Mouse (Mus musculus): ENCODE measurements at regions not wholly inside any gene's neighbourhood (a gene's known extent, or its start where the extent isn't known, plus 50 kb on each side); places are given as distances from the start of the nearest gene placed in this dataset.

- no peak for DNase-seq (ENCODE audit: low spot score in 2 of 2)
Measured at GRCm38 (mm10) chr13:60237091-60237490, 59.9 kb upstream of the Gas1 start.

- DNase-seq (ENCODE audit: low spot score in 2 of 2) = no peak
Measured at GRCm38 (mm10) chr13:60242447-60243109, 65.4 kb upstream of the Gas1 start.

- DNase-seq (ENCODE audit: low spot score in 2 of 2) = no peak
Measured at GRCm38 (mm10) chr13:60243110-60243481, 65.9 kb upstream of the Gas1 start.

DNA sequence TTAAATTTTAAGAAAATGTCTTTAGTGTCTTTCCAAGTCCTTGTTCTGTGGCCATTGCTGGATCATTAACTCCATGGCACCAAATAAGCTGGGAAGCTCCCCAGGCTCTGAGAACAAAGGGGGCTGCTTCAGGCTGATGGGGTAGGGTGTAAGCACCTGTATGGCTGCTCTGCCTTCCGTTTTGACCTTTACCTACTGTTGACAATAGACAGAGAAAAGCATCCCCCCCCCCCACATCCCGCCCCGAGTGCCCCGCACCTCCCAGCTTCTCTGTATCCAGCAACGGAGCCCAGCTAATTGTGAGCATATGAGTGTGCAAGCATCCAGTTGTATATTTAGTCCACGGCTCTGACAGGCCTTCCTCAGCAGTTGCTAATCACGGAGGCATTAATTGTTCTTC is 78.0 kb upstream of the Gas1 start:
- DNase-seq (ENCODE audit: low spot score in 2 of 2) = no peak

DNA sequence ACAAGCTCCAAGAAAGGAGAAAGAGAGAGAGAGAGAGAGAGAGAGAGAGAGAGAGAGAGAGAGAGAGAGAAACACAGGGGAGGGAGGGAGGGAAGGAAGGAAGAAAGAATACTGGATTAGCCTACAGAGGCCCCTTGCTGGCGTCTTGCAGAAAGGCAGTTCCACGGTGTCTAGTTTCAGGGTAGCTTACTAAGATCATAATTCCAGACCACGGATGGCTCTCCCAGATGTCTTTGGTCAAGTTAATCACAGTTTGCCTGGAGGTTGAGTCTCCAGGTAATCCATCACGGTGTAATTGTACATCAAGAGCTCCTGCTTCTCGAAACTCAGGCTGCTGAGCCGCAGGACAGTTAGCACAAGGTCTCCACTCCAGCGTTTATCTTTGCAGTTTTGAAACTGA is 78.5 kb upstream of the Gas1 start:
- no peak for DNase-seq (ENCODE audit: low spot score in 2 of 2)

- DNase-seq (ENCODE audit: low spot score in 2 of 2) = no peak
Measured at GRCm38 (mm10) chr13:60256997-60257396, 79.8 kb upstream of the Gas1 start.

DNA sequence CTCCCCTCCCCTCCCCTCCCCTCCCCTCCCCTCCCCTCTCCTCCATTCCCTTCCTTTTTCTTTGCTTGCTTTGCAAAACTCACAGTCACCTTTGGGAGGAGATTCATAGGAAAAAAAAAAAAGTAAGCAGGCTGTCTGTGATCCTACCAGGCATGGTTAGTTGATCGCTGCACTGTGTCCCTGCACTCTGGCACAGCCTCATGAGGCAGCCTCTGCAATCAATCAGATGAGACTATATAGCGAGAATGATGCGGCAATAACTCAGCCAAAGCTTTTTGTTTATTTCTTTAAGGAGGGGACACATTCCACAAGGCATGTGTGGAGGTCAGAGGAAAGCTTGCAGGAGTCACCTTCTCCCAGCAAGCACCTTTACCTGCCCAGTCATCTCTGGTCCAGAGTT is 80.7 kb upstream of the Gas1 start:
- DNase-seq (ENCODE audit: low spot score in 2 of 2) = no peak

DNA sequence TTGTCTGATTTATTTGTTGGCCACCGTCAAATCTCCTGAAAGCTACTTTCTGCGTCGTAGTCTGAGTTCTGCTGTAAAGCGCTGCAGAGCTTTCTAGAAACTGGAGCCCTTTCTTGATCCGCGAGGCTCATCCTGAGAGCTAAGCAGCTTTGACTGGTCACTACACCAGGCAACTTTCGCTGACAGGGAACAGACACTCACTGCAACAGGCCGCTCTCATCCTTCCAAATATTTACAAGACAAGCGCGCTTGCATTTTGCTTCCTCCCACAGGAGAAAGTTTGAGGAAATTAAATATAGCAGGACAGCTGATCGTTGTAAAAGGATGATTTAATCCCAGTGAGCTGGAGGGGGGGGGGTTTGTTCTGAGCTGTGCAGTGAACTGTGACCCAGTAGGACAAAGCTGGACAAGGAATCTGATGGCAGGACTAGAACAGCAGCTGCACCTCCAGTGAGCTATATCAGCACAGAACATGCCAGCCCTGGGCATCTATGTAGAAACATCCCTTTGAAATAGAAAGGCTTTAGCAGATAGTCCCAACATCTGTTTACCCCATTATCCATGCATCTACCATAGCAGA is 85.4 kb upstream of the Gas1 start:
- no peak for DNase-seq (ENCODE audit: low spot score in 2 of 2)

DNA sequence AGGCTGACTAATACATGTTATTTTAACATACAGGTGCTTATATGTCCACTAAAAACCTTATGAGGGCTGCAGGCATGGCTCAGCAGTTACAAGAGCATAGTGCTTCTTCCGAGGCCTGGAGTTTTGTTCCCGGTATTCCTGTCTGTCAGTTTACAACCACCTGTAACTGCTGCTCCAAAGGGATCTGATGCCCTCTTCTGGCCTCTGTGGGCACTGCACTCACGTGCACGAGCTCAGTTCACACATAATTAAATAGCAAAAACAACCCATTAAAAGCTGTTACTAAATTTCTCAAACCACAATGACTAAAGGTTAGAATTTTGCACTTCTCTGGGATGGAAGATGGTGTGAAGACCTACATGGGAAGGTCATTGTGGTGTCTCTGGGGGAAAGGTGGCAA is 87.3 kb upstream of the Gas1 start:
- no peak for DNase-seq (ENCODE audit: low spot score in 2 of 2)

DNA sequence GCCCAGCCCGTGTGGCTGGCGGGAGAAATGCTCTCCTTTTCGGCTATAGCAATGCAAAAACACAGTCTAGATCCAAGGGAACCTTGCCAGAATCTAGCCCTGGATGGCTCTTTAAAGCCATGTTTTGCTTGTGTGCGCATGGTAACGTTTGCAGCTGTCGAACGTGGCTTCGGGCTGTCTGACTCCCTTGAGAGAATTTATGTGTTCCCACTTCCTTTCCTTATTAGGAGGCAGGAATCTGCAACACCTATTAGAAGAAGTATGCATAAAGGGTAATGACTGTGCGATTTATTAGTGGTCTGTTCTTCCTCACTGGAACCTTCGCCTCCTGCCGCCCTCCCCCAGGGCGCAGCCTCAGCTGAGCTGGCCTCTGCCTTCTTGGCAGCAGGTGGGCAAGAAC is 90.4 kb upstream of the Gas1 start:
- DNase-seq (ENCODE audit: low spot score in 2 of 2) = peak in 1 of 2 experiments; percentile 46

- DNase-seq (ENCODE audit: low spot score in 2 of 2) = no peak
Measured at GRCm38 (mm10) chr13:60268256-60268655, 91.1 kb upstream of the Gas1 start.

DNA sequence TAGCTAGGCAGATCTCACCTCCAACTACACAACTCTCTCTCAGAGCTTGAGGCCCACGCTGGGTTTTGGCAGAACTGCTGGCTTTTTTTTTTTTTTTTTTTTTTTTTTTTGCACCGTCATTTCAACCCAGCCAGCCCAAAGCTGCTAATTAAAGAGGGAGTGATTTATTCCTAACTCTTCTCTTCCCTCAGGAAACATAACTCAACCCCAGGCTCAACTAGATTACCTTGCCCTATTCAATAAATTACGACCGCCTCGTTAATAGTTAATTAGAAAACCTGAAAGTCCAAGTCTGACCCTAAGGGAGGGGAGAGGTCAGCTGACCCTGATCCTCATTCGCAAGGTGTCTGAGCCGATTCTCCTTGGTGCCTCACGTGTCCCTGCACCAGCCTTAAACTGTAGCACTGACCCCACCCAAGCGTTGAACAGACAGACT is 92.3 kb upstream of the Gas1 start:
- DNase-seq (ENCODE audit: low spot score in 2 of 2) = no peak

DNA sequence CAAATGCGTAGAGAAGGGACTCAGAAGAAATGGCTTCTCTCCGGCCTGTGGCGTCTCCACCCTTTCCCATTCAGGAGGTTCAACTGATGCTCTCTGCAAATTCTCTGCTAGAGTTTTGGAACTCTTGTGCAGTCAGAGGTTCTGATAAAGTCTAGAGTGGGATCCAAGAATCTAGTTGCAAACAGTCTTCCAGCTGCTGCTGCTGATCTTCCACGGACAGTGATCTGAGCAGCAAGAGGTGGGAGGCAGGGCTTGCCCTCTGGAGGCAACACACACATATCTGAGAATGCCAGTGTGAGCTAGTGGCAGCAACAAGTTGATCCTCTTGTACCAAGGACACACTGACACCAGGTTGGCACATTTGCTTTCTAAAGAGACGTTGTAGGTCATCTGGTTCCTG is 93.4 kb upstream of the Gas1 start:
- no peak for DNase-seq (ENCODE audit: low spot score in 2 of 2)

- no peak for DNase-seq (ENCODE audit: low spot score in 2 of 2)
Measured at GRCm38 (mm10) chr13:60273331-60273730, 96.2 kb upstream of the Gas1 start.

- DNase-seq (ENCODE audit: low spot score in 2 of 2) = no peak
Measured at GRCm38 (mm10) chr13:60282543-60283251, 105.5 kb upstream of the Gas1 start.

- peak in 1 of 2 experiments; percentile 33 for DNase-seq (ENCODE audit: low spot score in 2 of 2)
Measured at GRCm38 (mm10) chr13:60286525-60287224, 109.5 kb upstream of the Gas1 start.

DNA sequence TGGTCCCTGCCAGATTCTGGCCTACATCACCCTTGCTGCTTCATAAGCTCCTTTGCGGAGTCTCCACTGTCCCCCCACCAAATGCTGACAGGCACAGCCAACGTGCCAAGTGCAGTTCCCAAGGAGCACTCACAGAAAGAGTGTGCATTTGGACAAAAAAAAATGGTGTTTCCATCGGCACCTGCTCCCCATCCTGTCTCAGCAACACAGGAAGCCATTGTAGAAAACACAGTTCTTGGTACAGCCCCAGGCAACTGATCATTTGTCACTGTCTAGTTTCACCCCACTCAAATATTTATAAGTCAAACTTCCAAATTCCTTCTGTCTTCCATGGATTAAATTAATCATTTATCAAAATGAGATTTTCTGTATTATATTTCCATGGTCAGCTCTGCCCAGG is 112.5 kb upstream of the Gas1 start:
- no peak for DNase-seq (ENCODE audit: low spot score in 2 of 2)

DNA sequence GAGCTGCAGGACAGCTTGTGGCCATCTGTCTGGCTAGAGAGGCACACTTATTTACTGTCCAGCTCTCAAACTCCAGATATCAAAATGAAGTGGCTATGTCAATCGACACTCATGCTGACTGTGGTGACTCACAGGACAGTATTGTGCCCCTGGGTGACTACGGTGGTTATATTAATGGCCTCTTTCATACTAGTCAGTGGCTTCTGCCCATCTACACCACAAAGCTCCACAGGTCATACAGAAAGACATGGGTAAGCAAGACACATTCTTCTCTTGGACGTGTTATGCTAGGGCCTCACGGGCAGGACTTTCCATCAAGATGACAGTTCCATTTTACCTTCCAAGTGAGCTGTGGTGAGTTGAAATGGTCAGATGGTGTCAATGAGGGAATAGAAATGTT is 113.7 kb upstream of the Gas1 start:
- DNase-seq (ENCODE audit: low spot score in 2 of 2) = no peak

DNA sequence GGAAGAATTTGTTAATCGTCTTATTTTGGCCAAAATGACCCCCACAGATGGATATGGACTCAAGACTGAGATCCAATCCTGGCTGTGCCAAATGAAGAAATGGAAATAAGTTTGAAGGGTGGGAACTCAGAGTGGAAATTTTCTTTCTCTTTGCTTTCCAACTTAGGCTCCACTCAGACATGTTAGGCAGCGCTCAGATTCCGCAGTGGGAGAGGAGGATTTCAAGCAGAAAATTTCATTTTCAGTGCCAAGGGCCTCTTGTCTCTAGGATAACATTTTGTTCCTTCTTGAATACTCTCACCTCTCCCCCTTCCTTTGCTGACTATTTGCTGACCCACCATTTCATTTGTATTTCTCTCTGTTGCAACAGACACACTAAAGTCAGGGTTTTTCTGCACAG is 114.2 kb upstream of the Gas1 start:
- DNase-seq (ENCODE audit: low spot score in 2 of 2) = no peak

DNA sequence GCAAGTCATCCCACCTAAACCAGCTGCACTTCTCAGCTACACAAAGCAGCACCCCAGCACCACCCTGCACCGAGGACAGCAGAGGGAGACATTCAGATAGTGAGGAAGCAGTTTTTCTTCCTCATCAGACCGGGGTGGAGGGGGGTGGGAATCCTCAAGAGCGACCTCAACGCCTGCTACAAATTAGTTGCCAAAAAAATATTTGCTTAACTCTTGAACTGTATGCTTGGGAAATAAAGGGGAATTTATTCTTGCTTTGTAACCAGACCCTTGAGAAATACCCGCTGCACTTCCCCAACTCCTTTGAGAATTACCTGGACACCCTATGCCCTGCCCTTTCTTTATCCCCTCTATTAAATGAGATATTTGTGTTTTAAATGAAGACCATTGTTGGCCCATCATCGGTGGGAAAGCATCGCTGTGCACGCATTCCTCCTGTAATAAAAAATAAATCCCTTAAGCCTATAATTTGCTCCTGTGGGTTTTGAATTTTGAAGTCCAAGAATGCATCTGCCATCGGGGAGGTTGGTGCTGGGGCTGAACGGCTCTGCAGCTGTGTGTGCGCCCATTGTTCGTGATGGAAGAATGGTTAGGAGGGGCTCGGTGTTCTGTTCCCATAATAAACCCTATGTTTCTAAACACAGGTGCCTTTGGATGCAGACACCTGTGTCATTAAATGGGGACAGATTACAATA is 119.2 kb upstream of the Gas1 start:
- no peak for DNase-seq (ENCODE audit: low spot score in 2 of 2)

- DNase-seq (ENCODE audit: low spot score in 2 of 2) = no peak
Measured at GRCm38 (mm10) chr13:60296896-60297275, 119.7 kb upstream of the Gas1 start.

DNA sequence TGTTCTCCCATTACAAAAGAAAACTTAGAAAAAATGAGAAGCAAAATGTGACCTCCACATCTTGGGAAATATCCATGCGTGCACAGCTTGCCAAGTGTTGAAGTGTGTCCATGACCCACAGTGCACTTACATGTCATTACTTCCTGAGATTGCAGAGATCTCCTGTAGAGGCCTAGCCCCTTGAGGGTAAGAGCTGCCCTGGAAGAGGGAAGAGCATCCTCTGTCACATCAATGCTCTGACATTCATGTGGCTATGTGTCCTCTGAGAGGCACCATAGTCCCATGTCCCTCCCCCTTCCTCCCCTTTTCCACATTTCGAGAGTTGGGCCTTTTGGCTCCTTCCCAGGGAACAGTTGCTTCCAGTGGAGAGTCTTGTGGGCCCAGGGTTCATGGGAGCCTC is 121.4 kb upstream of the Gas1 start:
- DNase-seq (ENCODE audit: low spot score in 2 of 2) = peak in 1 of 2 experiments; percentile 42
